Mouse (Mus musculus) brain, embryonic 18.5 days (tissue): ENCODE data around the gene Sh3bp5.
A peak's percentile ranks its signal among the peaks of the same experiment; 100 is the strongest.

Source experiments
- DNase-seq: peaks from one replicate; pipeline ENCODE4 v3.0.0-alpha.2; 2012; ENCODE audit warnings: low read depth, low spot score

Gene Sh3bp5

GRCm38 (mm10) chr14:31337406-31337805 lies 98.5 kb downstream of the Sh3bp5 start:
- DNase-seq: no peak

- DNase-seq: peak; percentile 95
Observed at GRCm38 (mm10) chr14:31336369-31337155, 99.3 kb downstream of the Sh3bp5 start, which contains the start of gene Capn7. Gene Capn7, plus strand, starts transcription at chr14:31336638.

DNA sequence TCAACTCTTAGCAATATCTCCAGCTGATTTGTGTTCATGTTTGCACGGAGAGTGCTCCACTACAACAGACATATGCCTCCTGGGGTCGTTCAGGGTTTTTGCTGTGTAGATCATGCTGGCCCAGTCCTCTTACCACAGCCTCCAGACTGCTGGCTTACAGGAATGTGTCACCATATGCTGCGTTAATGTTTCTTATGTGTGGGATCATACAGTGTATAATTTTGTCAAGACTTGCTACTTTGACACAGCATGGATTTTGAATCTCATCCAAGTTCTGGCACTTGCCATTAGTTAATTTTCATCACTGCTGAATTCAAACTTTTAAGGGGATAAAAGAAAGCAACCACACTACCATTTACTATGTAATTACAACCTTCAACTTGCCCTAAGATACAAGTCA lies 100.1 kb downstream of the Sh3bp5 start:
- DNase-seq: no peak

- DNase-seq: no peak
Observed at GRCm38 (mm10) chr14:31330957-31331356, 104.9 kb downstream of the Sh3bp5 start.

DNA sequence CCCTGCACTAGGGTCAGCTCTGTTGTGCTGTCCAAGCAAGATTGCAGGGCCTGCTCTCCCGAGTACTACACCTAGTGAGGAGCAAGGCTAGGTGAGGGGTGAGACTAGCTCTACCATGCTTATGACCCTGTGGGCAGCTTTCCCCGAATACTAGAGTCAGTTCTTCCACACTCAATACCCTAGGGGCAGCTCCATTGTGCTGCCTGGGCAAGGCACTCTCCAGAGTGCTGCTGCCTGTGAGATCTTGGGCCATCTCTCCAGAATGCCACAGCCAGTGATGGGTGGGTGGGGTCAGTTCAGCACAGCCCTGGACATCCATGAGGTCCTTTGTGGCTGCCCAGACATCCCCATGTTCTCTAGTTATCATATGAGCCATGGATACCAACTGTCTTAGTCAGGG lies 106.1 kb downstream of the Sh3bp5 start:
- DNase-seq: no peak

- no peak for DNase-seq
Observed at GRCm38 (mm10) chr14:31327681-31328080, 108.2 kb downstream of the Sh3bp5 start.

DNA sequence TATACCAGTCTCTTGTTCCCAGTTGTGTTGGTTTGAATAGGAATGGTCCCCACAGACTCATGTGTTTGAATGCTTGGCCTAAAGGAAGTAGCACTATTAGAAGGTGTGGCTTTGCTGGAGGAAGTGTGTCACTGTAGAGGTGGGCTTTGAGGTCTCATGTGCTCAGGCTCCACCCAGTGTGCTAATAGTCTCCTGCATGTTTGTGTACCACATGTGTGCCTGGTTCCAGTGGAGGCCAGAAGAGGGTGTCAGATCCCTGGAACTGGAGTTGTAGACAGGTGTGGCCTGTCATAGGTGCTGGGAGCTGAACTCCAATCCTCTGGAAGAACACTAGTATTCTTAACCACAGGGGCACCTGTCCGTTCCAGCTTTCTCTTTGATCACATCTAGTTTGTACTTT lies 108.7 kb downstream of the Sh3bp5 start:
- DNase-seq: no peak

GRCm38 (mm10) chr14:31326770-31327169 lies 109.1 kb downstream of the Sh3bp5 start:
- no peak for DNase-seq

DNA sequence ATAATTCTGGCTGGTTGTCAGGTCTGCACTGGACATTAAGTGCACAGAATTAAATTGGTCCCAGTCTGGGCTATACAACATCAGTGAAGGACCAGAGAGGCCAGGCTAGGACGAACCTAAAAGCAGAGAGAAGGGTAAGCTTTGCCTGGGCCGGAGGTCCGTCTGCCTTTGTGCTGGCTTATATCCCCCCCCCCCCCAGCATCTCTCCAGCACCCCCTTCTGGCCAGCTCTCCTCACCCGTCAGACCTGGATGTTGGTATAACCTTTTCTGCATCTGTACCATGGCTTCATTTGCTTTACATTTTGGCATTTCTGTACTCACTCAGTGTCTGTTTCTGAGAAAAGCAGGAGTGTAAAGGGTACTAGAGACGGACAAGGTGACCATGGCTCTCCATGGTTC lies 110.3 kb downstream of the Sh3bp5 start:
- DNase-seq: no peak

- no peak for DNase-seq
Observed at GRCm38 (mm10) chr14:31324851-31325250, 111.0 kb downstream of the Sh3bp5 start.

DNA sequence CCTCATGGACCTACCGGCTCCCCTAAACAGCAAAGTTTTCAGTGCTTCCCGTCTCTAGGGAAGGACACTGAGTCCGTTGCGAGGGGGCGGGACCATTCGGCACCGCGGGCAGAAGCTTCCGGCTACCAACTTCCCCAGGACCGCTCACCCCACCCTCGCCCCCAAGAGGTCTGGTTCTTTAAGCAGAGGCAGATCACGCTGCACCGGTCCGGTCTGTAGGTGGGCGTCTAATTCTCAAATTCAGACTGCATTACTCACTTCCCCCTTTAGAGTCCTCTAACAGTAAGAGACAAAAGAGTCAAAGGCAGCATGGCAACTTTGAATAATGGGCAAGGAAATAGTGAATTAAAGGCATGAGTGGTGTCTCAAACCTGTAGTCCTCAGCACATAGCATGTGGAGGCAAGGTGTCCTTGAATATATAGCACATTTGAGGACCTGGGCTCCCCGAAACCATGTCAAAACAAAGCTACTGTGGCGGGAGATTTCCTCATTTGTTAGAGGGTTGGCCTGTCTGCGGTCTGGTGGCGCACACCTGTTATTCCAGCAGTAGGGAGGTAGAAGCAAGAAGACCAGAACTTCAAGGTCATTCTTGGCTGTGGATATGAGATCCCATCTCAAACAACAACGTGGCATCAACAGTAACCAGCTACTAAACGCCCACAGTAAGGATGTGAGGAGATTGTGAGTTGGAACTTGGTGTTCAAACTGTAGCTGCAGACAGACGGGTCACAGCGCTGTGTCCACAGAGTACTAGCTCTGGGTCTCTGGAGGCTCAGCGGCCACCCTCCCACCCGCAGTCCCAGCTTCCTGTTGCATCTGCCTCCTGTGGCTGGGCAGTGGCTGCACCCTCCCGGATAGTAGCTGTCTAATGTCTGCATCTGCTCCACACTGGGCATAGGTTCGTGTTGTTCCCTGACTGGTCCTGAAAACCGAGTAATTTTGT lies 111.8 kb downstream of the Sh3bp5 start, which contains the start of gene Dnah1:
Dnah1 (minus strand) TSS at position 48 of the 944 bp plus-strand sequence.
- DNase-seq: no peak

DNA sequence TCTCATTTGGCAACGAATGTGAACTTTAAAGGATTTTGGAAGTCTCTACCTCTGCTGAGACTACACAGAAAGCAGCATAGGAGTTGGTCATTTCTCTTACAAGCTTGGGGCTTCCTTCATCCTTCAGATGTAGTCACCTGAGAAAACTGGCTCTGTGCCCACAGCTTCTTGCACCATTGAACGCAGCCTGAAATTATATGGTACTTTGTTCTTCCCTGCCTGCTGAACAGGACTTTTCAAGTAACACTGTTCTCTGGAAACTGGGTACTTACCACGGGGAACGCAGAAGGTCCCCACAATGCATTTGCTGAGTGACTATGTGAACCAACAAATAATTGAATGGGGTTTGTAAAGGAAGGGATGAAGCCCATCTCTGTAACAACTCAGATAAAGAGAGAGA lies 112.7 kb downstream of the Sh3bp5 start:
- DNase-seq: no peak

DNA sequence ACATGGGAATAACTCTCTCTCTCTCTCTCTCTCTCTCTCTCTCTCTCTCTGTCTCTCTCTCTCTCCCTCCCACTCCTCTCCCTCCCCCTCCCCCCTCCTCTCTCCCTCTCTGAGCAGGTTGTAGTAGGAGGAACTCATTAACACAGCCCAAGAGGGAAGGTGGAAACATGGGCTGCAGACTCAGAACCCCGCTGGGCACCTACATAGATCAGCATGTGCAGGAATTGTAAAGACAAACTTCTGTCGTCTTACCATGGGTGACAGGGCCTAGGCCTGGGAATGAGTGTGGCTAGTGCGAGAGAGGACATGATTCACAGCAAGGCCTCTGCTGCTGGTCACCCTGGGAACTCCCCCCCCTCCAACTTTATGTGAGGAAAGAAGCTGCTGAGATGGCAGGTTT lies 113.7 kb downstream of the Sh3bp5 start:
- DNase-seq: no peak

GRCm38 (mm10) chr14:31321181-31321580 lies 114.7 kb downstream of the Sh3bp5 start:
- DNase-seq: no peak

GRCm38 (mm10) chr14:31319546-31319945 lies 116.3 kb downstream of the Sh3bp5 start:
- no peak for DNase-seq

GRCm38 (mm10) chr14:31317754-31318153 lies 118.1 kb downstream of the Sh3bp5 start:
- no peak for DNase-seq

- DNase-seq: no peak
Observed at GRCm38 (mm10) chr14:31316613-31317012, 119.3 kb downstream of the Sh3bp5 start.

GRCm38 (mm10) chr14:31313192-31313591 lies 122.7 kb downstream of the Sh3bp5 start:
- DNase-seq: no peak
